Mouse (Mus musculus) cerebellum, adult 2 months (tissue): ENCODE data around the gene Slc7a14. TPM values are rescaled to one million over a fixed set of nuclear protein-coding genes. Genes with fewer than 3 reads are reported as not detected.

Experiments used
- DNase-seq, 2 experiments: peaks; one replicate each; pipeline ENCODE4 v3.0.0; 2021
- H3K27ac ChIP-seq: fragments of 200-500 bp; 2 replicates; pipeline ENCODE4 v1.5.1; 2012; ENCODE audit warnings: low read length, control low read depth, inconsistent platforms; ENCODE audit not compliant: insufficient read depth
- H3K27me3 ChIP-seq: fragments of 200-500 bp; 2 replicates; pipeline ENCODE4 v1.6.1; 2012; ENCODE audit warnings: inconsistent platforms, mild to moderate bottlenecking, low read length, moderate library complexity; ENCODE audit not compliant: control insufficient read depth, insufficient read depth
- H3K4me1 ChIP-seq: fragments of 200-500 bp; 2 replicates; pipeline ENCODE4 v1.6.1; 2011; ENCODE audit warnings: low read length; ENCODE audit not compliant: control insufficient read depth, insufficient read depth
- H3K4me3 ChIP-seq: fragments of 200-500 bp; replicated peaks from 2 replicates; pipeline ENCODE3; 2011; ENCODE audit warnings: mild to moderate bottlenecking, low read depth, low read length, control low read depth; ENCODE audit not compliant: insufficient read depth
- CTCF ChIP-seq: fragments of 200-500 bp; IDR thresholded peaks from 2 replicates; pipeline ENCODE4 v1.5.1; 2011; ENCODE audit warnings: low read depth, mild to moderate bottlenecking, control low read depth, low read length, moderate library complexity, borderline replicate concordance; ENCODE audit not compliant: insufficient read depth
- POLR2A ChIP-seq: fragments of 200-500 bp; IDR thresholded peaks from 2 replicates; pipeline ENCODE4 v1.6.1; 2011; ENCODE audit warnings: low read length, control low read depth, borderline replicate concordance; ENCODE audit not compliant: insufficient read depth
- WGBS: fragments of 180-500 bp; shearing (Covaris S2); methylation state at CpG from one replicate; pipeline ENCODE4 v1.1.7; 2018; 5-methylcytosine and 5-hydroxymethylcytosine counted together
- polyA plus RNA-seq: library from polyadenylated mRNA; depleted of rRNA; stranded (reverse); fragments of >200 nt; gene quantifications from 2 replicates; pipeline ENCODE4 v1.2.3, GENCODE M21; 2012

Gene Slc7a14
- polyA plus RNA-seq, 1 experiment: 30.0 TPM

DNA sequence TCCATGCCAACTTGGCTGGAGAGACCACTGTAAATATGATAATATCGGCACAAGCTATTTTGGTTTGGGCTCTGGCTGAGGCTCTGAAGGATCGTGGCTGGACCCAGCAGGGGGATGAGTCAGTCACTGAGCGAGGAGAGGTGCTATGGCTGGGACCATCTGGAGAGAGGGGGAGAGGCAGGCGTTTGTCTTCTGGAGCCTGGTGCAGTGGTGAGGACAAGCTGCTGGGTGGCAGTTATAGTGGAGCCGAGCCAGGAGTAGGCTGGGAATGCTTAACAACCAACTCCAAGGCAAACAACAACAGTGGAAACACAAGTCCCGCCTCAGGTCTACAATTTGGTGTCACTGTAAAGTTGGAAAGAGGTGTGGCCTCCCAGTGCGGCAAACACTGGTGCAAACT, 55.8 kb downstream of the Slc7a14 start:
- WGBS: 25% methylated on average over 7 of the region's 7 CpGs

DNA sequence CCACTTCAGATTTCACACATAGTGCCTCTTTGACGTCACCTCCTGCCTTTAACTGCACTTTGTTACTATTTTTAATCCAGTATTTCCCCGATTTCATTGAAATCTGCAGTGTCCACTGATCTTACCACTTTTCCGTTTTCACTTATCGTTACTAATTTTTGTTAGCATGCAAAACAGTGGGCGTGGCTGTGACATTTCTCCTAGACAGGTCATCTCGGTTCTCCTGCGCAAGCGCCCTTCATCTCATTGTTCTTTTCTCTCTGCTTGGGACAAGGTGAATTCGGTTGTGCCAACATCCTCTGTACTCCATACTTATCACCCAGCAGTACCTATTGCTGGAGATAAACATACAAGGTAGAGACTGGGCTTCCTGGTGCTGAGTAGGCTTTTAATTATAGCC, 56.3 kb downstream of the Slc7a14 start:
- peaks cover 18% of the 10 kb centered on the region for H3K4me1 ChIP-seq
- no peak for DNase-seq
- WGBS: 86% methylated on average over 9 of the region's 9 CpGs
- peak overlapping the region; percentile 3; the same call in 1 of the 2 replicates for H3K27ac ChIP-seq
- no peak overlapping the region for H3K4me3 ChIP-seq
- H3K27me3 ChIP-seq: no peaks in the 10 kb centered on the region
- no peak for TF ChIP-seq CTCF
- no peak for TF ChIP-seq POLR2A

More for the DNA sequence above, 55.8 kb downstream of the Slc7a14 start:
- peaks cover 18% of the 10 kb centered on the region for H3K4me1 ChIP-seq
- 0 out of 2 replicates have a peak overlapping the region, but pooled peaks have one; percentile 3 for H3K27ac ChIP-seq
- no peak overlapping the region for H3K4me3 ChIP-seq
- peak; percentile 63 to 81 for DNase-seq
- no peaks in the 10 kb centered on the region for H3K27me3 ChIP-seq
- no peak for TF ChIP-seq CTCF
- TF ChIP-seq POLR2A: no peak

DNA sequence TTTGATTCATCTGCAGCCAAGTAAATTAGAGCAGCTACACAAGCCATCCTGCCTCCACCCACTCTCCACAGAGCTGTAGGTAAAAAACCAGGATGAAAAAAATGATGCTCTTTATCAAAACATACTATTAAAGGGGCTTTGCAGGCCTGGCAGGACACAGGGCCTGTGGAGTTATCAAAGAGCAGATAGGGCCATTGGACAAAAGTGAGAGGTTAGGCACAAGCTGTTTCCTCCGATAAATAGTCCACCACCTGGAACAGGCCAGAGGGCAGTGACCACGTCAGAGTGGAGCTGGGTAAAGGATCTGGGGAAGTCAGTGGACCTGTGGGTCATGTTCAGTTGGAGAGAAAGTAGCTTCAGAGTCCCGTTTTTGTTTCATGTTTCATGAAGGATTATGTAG, 57.6 kb downstream of the Slc7a14 start:
- TF ChIP-seq POLR2A: no peak
- no peak for TF ChIP-seq CTCF
- WGBS: 50% methylated on average over 3 of the region's 3 CpGs
- H3K27me3 ChIP-seq: no peaks in the 10 kb centered on the region
- H3K4me1 ChIP-seq: peaks cover 18% of the 10 kb centered on the region
- no peak overlapping the region for H3K27ac ChIP-seq
- no peak for DNase-seq
- no peak overlapping the region for H3K4me3 ChIP-seq

DNA sequence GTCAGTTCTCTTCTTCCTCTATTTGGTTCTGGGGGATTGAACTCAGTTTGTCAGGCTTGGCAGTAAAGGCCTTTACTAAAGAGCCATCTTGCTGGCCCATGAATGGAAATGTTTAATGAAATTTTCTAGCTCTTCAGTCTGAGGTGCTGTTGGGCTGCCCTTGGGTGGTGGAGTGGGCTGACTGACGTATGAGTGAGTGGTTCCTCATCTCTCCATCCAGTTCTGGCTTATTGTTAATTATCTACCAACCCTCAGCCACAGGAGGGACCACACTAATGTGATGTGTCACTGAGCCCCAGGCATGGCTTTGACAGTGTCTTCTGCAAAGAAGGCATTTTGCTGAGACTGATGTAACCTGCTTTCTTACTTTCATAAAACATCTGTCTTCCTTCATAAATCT, 66.7 kb downstream of the Slc7a14 start:
- H3K4me1 ChIP-seq: peaks cover 12% of the 10 kb centered on the region; the same call in 1 of the 2 replicates
- DNase-seq: no peak
- H3K27me3 ChIP-seq: no peaks in the 10 kb centered on the region
- WGBS: 88% methylated on average over 1 of the region's 1 CpGs
- no peak overlapping the region for H3K27ac ChIP-seq
- H3K4me3 ChIP-seq: no peak overlapping the region
- no peak for TF ChIP-seq CTCF
- TF ChIP-seq POLR2A: no peak

DNA sequence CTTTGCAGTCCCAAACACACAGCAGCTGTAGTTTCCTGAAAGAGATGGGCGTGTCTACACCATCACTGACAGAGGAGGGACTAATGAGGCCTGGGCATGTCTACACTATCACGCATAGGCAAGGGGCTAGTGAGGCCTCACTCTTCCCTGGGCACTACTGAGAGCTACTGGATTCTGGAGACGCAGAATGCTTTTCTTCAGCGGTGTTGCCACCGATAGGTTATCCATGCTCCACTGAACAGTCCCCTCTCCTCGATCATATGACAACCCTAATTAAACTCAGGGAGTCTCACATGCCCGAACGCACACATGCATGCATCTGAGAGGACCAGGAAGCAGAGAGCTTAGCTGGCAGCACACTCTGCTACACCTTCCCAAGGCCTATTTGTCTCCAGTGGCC, 69.3 kb downstream of the Slc7a14 start:
- DNase-seq: no peak
- TF ChIP-seq CTCF (no peak), POLR2A (no peak)
- WGBS: 39% methylated on average over 8 of the region's 8 CpGs
- Histone ChIP-seq H3K27me3 (no peaks in the 10 kb centered on the region), H3K4me3 (no peak overlapping the region), H3K27ac (no peak overlapping the region), H3K4me1 (peaks cover 12% of the 10 kb centered on the region; the same call in 1 of the 2 replicates)

DNA sequence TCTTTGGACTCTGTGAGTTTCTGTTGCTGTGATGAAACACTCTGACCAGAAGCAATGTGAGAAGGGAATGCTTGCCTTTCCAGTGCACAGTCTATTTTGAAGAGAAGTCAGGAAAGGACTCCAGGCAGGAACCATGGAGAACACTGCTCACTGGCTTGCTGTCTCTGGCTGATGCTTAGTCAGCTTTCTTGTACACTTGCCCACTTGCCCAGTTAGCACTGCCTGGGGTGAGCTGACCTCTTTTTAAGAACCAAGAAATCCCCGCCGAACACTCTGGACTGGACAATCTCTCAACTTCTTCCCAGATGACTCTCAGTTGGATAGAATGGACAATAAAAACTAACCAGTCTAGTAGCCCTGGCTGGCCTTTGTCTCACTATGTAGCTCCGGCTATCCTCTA, 70.5 kb downstream of the Slc7a14 start:
- WGBS: 27% methylated on average over 3 of the region's 3 CpGs
- DNase-seq: peak; percentile 46 to 77
- H3K4me1 ChIP-seq: peaks cover 12% of the 10 kb centered on the region; the same call in 1 of the 2 replicates
- H3K27me3 ChIP-seq: no peaks in the 10 kb centered on the region
- H3K4me3 ChIP-seq: no peak overlapping the region
- no peak for TF ChIP-seq CTCF
- no peak for TF ChIP-seq POLR2A
- peak overlapping the region; percentile 41; the same call in 1 of the 2 replicates for H3K27ac ChIP-seq

DNA sequence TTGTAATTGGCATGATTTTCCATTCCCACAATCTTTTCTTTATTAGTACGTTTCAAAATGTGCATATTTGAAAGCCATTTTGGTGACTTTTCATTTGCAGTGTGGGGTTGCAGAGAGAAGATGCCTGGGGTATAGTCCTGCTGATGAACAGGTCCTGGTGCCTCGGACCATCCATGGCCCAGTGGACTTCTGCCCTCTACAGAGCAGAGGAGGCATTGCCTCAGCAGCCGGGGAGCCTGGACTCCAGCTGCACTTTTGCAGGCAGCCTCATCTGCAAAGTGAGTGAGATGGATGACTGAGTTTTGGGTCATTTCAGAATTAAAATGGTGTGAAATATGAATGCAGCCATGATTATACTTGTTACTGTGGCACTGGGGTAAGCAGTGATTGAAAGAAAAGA, 72.2 kb downstream of the Slc7a14 start:
- Histone ChIP-seq H3K27ac (no peak overlapping the region), H3K4me1 (peaks cover 12% of the 10 kb centered on the region; the same call in 1 of the 2 replicates), H3K4me3 (no peak overlapping the region), H3K27me3 (no peaks in the 10 kb centered on the region)
- DNase-seq: peak; percentile 48 to 63
- TF ChIP-seq CTCF (peak; percentile 66), POLR2A (no peak)
- 38% methylated on average over 3 of the region's 3 CpGs for WGBS

DNA sequence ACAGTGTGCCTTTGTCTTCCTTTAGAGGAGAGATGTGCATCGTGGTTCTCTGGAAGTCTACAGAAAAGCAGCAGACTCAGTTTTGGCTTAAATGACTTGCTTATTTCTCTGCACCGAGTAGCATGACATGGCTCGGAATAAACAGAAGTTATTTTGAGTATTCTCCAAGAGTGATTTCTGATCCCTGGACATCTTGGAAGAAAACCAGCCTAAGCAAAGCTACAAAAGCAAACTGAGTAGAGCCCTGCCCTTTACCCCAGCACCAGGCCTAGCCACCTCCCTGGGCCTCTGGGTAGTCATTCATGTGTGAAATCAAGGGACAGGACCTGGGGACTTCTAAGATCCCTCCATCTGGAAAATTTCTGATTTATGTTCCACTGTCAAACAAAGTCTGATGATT, 74.0 kb downstream of the Slc7a14 start:
- no peak for TF ChIP-seq POLR2A
- TF ChIP-seq CTCF: no peak
- no peak for DNase-seq
- H3K27ac ChIP-seq: no peak overlapping the region
- H3K27me3 ChIP-seq: no peaks in the 10 kb centered on the region
- WGBS: 58% methylated on average over 3 of the region's 3 CpGs
- peaks cover 12% of the 10 kb centered on the region; the same call in 1 of the 2 replicates for H3K4me1 ChIP-seq
- H3K4me3 ChIP-seq: no peak overlapping the region

DNA sequence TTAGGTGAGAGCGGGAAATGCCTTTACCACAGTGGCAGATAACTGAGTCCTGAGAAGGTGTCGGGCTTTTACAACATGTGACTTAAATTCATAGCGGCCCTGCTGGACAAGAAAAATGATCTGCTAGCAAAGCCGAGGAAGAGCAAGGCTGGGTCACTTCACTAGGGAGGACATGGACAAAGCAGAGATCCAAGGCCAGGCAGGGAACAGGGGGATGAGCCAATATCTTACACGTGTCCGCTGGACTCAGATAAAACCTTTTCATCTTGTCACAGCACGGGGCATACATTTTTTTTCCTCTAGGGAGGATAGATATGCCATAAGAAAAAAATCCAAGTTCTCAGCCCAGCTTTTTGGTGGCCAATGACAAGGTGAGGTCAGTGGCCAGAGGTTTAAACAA, 75.8 kb downstream of the Slc7a14 start:
- 75% methylated on average over 7 of the region's 7 CpGs for WGBS
- H3K4me1 ChIP-seq: peaks cover 3% of the 10 kb centered on the region; the same call in 1 of the 2 replicates
- H3K27me3 ChIP-seq: no peaks in the 10 kb centered on the region
- TF ChIP-seq CTCF (no peak), POLR2A (no peak)
- H3K4me3 ChIP-seq: no peak overlapping the region
- DNase-seq: no peak
- H3K27ac ChIP-seq: no peak overlapping the region
